Mouse (Mus musculus) cerebellum, adult 2 months (tissue): ENCODE data around the gene Rhoh. TPM values are rescaled to one million over a fixed set of nuclear protein-coding genes. Genes with fewer than 3 reads are reported as not detected.
A peak's percentile ranks its signal among the peaks of the same experiment; 100 is the strongest.

Experiments used
- DNase-seq, 2 experiments: peaks; one replicate each; pipeline ENCODE4 v3.0.0; 2021
- H3K27ac ChIP-seq: fragments of 200-500 bp; 2 replicates; pipeline ENCODE4 v1.5.1; 2012; ENCODE audit warnings: low read length, control low read depth, inconsistent platforms; ENCODE audit not compliant: insufficient read depth
- H3K27me3 ChIP-seq: fragments of 200-500 bp; 2 replicates; pipeline ENCODE4 v1.6.1; 2012; ENCODE audit warnings: inconsistent platforms, mild to moderate bottlenecking, low read length, moderate library complexity; ENCODE audit not compliant: control insufficient read depth, insufficient read depth
- H3K4me1 ChIP-seq: fragments of 200-500 bp; 2 replicates; pipeline ENCODE4 v1.6.1; 2011; ENCODE audit warnings: low read length; ENCODE audit not compliant: control insufficient read depth, insufficient read depth
- H3K4me3 ChIP-seq: fragments of 200-500 bp; replicated peaks from 2 replicates; pipeline ENCODE3; 2011; ENCODE audit warnings: mild to moderate bottlenecking, low read depth, low read length, control low read depth; ENCODE audit not compliant: insufficient read depth
- CTCF ChIP-seq: fragments of 200-500 bp; IDR thresholded peaks from 2 replicates; pipeline ENCODE4 v1.5.1; 2011; ENCODE audit warnings: low read depth, mild to moderate bottlenecking, control low read depth, low read length, moderate library complexity, borderline replicate concordance; ENCODE audit not compliant: insufficient read depth
- POLR2A ChIP-seq: fragments of 200-500 bp; IDR thresholded peaks from 2 replicates; pipeline ENCODE4 v1.6.1; 2011; ENCODE audit warnings: low read length, control low read depth, borderline replicate concordance; ENCODE audit not compliant: insufficient read depth
- WGBS: fragments of 180-500 bp; shearing (Covaris S2); methylation state at CpG from one replicate; pipeline ENCODE4 v1.1.7; 2018; 5-methylcytosine and 5-hydroxymethylcytosine counted together
- polyA plus RNA-seq: library from polyadenylated mRNA; depleted of rRNA; stranded (reverse); fragments of >200 nt; gene quantifications from 2 replicates; pipeline ENCODE4 v1.2.3, GENCODE M21; 2012

Gene Rhoh
- polyA plus RNA-seq, 1 experiment: 0.16 TPM

DNA sequence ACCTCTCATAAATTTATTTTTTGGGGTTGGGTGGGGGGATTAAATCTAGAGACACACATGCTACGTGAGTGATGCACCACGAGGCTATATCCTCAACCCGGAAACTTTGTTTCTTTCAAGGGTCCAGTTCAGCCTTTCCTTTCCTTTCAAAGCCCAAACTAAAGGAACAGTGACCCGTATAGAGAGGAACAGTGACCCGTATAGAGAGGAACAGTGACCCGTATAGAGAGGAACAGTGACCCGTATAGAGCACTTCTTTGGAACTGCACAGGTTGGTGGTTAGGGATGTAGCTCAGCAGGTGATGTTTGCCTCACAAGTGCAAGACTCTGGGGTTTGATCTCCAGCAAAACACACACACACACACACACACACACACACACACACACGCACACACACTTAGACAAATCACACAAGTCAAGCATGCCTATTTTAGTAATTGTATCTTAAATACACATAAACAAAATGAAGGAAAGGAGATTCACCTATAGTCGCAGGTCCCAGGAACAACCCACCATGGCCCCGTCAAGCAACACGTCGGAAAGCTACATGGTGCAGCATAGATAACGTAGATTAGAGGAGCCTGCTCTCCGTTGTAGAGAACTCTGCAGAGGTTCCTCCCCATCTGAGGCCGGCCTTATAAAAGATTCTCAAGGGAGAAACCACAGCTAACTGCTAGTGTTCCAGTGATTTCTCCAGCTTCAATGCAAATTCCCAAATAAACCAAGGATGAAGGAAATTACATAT, 24.9 kb downstream of the Rhoh start:
- WGBS: 47% methylated on average over 15 of the region's 15 CpGs
- H3K4me1 ChIP-seq: no peaks in the 10 kb centered on the region
- no peaks in the 10 kb centered on the region for H3K27me3 ChIP-seq
- no peak for TF ChIP-seq CTCF
- TF ChIP-seq POLR2A: no peak
- DNase-seq: no peak
- H3K4me3 ChIP-seq: no peak overlapping the region
- H3K27ac ChIP-seq: no peak overlapping the region

DNA sequence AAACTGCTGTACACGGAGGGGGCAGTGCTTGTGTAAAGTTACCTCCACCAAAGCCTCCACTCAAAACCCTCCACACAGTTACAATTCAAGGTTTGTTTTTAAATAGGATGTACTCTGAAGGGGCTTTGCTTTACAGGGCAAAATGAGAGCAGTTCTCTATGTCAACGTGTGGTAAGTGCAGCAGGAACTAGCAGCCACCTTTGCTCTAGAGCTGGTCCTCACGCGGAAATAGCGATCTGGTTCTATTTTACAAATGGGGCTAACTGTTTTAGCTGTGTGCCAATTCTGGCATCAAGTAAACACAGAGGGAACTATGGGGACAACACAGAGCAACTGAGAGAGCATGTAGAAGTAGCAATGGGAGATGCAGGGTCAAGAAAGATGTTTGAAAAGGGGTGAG, 27.1 kb downstream of the Rhoh start:
- TF ChIP-seq CTCF (no peak), POLR2A (no peak)
- Histone ChIP-seq H3K27me3 (no peaks in the 10 kb centered on the region), H3K4me3 (no peak overlapping the region), H3K4me1 (peaks cover 3% of the 10 kb centered on the region; the same call in 1 of the 2 replicates), H3K27ac (no peak overlapping the region)
- 92% methylated on average over 5 of the region's 5 CpGs for WGBS
- DNase-seq: no peak

DNA sequence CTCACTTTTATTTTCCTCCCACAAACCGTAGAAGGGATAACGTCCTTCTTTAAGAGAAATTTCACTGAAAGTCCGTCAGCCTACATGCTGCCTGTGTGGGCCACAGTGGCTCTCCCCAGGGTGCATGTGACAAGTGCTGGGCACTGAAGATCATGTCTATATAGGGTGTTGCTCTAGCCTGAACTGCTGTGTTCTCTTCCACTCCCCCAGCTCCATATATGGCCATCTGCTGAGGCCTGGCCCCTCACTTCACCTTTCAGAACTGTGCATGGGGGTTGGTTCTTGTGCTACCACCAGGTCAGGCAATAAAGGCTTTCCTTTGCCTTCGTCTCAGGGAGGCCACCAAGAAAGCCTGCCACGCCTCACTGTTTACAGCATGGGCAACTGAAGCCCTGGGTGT, 28.0 kb downstream of the Rhoh start:
- peaks cover 3% of the 10 kb centered on the region; the same call in 1 of the 2 replicates for H3K4me1 ChIP-seq
- WGBS: 79% methylated on average over 5 of the region's 5 CpGs
- TF ChIP-seq CTCF (no peak), POLR2A (no peak)
- no peak overlapping the region for H3K4me3 ChIP-seq
- H3K27me3 ChIP-seq: no peaks in the 10 kb centered on the region
- no peak for DNase-seq
- no peak overlapping the region for H3K27ac ChIP-seq

DNA sequence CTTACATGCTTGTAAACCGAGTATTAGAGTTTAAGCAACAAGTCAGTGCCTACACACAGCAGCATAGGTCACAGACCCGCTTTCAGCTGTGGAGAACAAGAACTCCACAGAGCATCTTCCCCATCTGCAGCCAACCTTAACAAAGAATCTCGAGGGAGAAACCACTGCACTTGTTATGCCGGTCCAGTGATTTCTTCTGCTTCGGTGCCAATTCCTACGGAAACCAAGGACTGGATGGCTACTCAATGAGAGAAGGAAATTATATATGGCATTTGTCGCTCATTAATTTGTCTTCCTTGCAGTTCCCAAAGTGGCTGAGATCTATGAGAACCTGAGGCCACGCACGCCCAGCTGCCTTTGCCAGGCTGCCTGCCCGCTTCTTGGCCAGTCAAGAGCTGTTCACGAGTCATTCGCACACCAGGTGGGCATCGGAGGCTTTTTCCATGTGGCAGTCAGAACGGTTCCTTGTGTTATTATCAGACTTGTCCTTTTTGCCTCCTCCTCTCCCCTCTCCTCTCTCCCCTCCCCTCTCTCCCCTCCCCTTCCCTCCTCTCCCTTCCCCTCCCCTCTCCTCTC, 30.3 kb downstream of the Rhoh start:
- 10% methylated on average over 14 of the region's 14 CpGs for WGBS
- TF ChIP-seq POLR2A: no peak
- TF ChIP-seq CTCF: no peak

DNA sequence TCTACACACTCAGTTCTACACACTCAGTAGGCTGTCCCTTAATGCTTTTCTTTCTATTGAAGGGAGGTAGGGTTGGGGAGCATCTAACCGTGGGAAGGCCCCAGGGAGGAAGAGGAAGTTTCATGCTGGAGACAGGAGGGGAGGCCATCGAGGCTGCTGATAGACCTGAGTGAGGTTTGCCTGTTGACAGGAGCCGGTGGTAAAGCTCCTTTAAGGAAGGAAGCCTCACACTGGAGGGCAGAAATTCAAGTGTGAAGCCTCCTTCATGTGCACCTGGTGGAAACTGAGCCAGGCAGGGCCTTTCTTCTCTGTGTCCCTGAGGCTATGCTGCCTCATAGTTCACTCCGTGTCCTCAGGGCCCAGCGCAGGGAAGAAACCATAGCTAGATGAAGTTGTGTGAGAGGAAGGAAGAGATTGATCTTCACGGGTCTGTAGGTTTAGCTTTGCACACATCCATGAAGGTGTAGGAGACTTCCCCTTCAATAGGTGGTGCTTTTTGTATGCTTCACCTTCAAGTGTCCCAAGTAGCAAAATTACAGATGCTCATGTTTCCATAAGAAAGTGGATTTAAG, 34.2 kb downstream of the Rhoh start:
- WGBS: 93% methylated on average over 6 of the region's 6 CpGs
- no peak overlapping the region for H3K4me3 ChIP-seq
- H3K4me1 ChIP-seq: peaks cover 3% of the 10 kb centered on the region; the same call in 1 of the 2 replicates
- TF ChIP-seq POLR2A: no peak
- TF ChIP-seq CTCF: no peak
- no peak for DNase-seq
- H3K27ac ChIP-seq: no peak overlapping the region
- H3K27me3 ChIP-seq: no peaks in the 10 kb centered on the region

More for the DNA sequence above, 30.3 kb downstream of the Rhoh start:
- H3K4me3 ChIP-seq: no peak overlapping the region
- no peak overlapping the region for H3K27ac ChIP-seq
- DNase-seq: peak in 1 of 2 experiments; percentile 10
- H3K4me1 ChIP-seq: peaks cover 3% of the 10 kb centered on the region; the same call in 1 of the 2 replicates
- no peaks in the 10 kb centered on the region for H3K27me3 ChIP-seq

DNA sequence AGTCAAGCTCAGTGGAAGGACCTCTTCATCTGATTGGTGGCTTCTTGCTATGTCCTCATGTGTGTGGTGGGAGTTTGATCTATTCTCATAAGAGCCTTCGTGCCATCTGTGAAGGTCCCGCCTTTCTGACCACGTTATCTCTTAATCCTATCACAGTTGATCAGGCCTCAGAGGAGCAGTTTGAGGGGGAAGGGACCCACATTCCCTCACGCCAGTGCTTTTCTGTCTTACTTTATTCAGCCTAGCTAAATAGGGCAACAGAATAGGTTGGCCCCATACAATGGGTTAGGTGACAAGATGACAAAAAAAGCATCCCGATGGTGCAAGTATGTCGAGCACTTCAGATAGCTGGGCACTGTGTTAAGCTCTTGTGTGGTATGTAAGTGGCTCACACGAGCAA, 34.8 kb downstream of the Rhoh start:
- no peak for DNase-seq
- Histone ChIP-seq H3K27me3 (no peaks in the 10 kb centered on the region), H3K4me3 (no peak overlapping the region), H3K27ac (no peak overlapping the region), H3K4me1 (peaks cover 3% of the 10 kb centered on the region; the same call in 1 of the 2 replicates)
- TF ChIP-seq CTCF (no peak), POLR2A (no peak)
- 79% methylated on average over 7 of the region's 7 CpGs for WGBS

DNA sequence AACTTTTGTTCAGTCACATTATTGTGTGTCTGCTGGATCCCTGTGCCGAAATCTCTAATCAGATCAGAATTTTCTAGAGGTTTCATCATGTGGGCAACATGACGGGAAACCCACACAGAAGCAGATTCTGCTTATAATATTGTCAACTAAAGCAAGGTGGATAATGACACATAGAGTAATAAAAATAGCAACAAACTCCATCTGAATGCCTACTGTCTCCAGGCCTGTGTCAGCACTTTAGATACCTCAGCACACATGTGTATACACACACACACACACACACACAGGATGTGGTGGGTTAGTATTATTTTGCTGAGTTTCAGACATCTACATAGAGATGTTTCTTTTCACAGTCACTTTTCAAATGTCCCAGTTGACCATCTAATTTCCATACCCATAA, 36.7 kb downstream of the Rhoh start:
- no peak for DNase-seq

DNA sequence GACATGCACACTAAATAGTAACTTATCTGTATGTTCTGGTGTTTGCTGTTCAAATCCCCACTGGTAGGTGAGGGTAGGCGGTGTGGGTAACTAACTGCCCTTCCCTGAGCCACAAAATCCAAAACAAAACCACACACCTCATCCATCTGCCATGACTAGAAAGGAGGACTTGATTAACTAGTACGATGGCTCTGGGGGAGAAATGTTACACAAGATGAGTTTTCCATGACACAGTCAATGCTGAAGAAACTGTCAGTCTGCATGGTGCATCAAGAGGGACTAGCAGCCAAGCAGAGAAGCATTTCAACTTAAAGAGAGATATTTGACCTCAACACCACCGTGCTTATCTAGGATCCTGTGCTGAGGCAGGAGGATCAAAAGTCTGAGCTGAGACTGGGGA, 37.7 kb downstream of the Rhoh start:
- no peak for TF ChIP-seq CTCF
- no peak for TF ChIP-seq POLR2A
- no peaks in the 10 kb centered on the region for H3K27me3 ChIP-seq
- WGBS: 89% methylated on average over 3 of the region's 3 CpGs
- DNase-seq: no peak
- no peaks in the 10 kb centered on the region for H3K4me1 ChIP-seq
- no peak overlapping the region for H3K27ac ChIP-seq
- no peak overlapping the region for H3K4me3 ChIP-seq

More for the DNA sequence above, 36.7 kb downstream of the Rhoh start:
- Histone ChIP-seq H3K4me1 (no peaks in the 10 kb centered on the region), H3K27ac (no peak overlapping the region), H3K27me3 (no peaks in the 10 kb centered on the region), H3K4me3 (no peak overlapping the region)
- WGBS: 96% methylated on average over 2 of the region's 2 CpGs
- TF ChIP-seq CTCF (no peak), POLR2A (no peak)
